Mouse (Mus musculus) kidney, adult 8-10 months (tissue): ENCODE data around the gene Tssc4.

Source experiments
- DNase-seq, 2 experiments: peaks; one replicate each; pipeline ENCODE4 v3.0.0; 2022

Gene Tssc4

GRCm38 (mm10) chr7:143046358-143046757 is 22.7 kb upstream of the Tssc4 start:
- no peak for DNase-seq

GRCm38 (mm10) chr7:143049331-143049730 is 19.7 kb upstream of the Tssc4 start:
- no peak for DNase-seq

GRCm38 (mm10) chr7:143049841-143050816 is 18.9 kb upstream of the Tssc4 start:
- peak; percentile 78 to 86 for DNase-seq

GRCm38 (mm10) chr7:143051316-143051715 is 17.7 kb upstream of the Tssc4 start:
- no peak for DNase-seq

- DNase-seq: peak; percentile 79 to 87
Observed at GRCm38 (mm10) chr7:143052626-143053007, 16.4 kb upstream of the Tssc4 start, which contains the start of gene Cd81. Gene Cd81 (plus strand): TSS chr7:143052739.

GRCm38 (mm10) chr7:143053008-143053899 is 15.8 kb upstream of the Tssc4 start:
- peak in 1 of 2 experiments; percentile 61 for DNase-seq

- DNase-seq: no peak
Observed at GRCm38 (mm10) chr7:143053961-143054611, 15.0 kb upstream of the Tssc4 start.

GRCm38 (mm10) chr7:143054612-143054965 is 14.5 kb upstream of the Tssc4 start:
- no peak for DNase-seq

- no peak for DNase-seq
Observed at GRCm38 (mm10) chr7:143055001-143055400, 14.0 kb upstream of the Tssc4 start.

- no peak for DNase-seq
Observed at GRCm38 (mm10) chr7:143055499-143056186, 13.4 kb upstream of the Tssc4 start.

- DNase-seq: no peak
Observed at GRCm38 (mm10) chr7:143057023-143057422, 12.0 kb upstream of the Tssc4 start.

GRCm38 (mm10) chr7:143057667-143058220 is 11.3 kb upstream of the Tssc4 start:
- no peak for DNase-seq

GRCm38 (mm10) chr7:143058221-143058697 is 10.8 kb upstream of the Tssc4 start:
- DNase-seq: peak; percentile 49 to 63

- no peak for DNase-seq
Observed at GRCm38 (mm10) chr7:143059202-143059870, 9.7 kb upstream of the Tssc4 start.

- DNase-seq: no peak
Observed at GRCm38 (mm10) chr7:143062704-143063103, 6.3 kb upstream of the Tssc4 start.

GRCm38 (mm10) chr7:143064226-143064625 is 4.8 kb upstream of the Tssc4 start:
- DNase-seq: no peak

- no peak for DNase-seq
Observed at GRCm38 (mm10) chr7:143065692-143066091, 3.4 kb upstream of the Tssc4 start.

- no peak for DNase-seq
Observed at GRCm38 (mm10) chr7:143067469-143067868, 1.6 kb upstream of the Tssc4 start.

GRCm38 (mm10) chr7:143067897-143068296 is 1.2 kb upstream of the Tssc4 start:
- DNase-seq: no peak

- DNase-seq: peak; percentile 61 to 63
Observed at GRCm38 (mm10) chr7:143068316-143068881, 650 bp upstream of the Tssc4 start.
